Mouse (Mus musculus) ES-CJ7 (cell line): ENCODE results near the gene Mob3a.
"Not testable (repeated sequence)": the region's sequence is repeated elsewhere in the genome, so short reads cannot be mapped to it uniquely, and the experiment has no call there.

Source experiments
- DNase-seq: peaks from one replicate; pipeline ENCODE4 v3.0.0; 2011; ENCODE audit warnings: low read depth, low spot score

The Mob3a gene

GRCm38 (mm10) chr10:80663485-80664196 is 38.1 kb downstream of the Mob3a start:
- DNase-seq = no peak

GRCm38 (mm10) chr10:80661149-80661548 is 40.6 kb downstream of the Mob3a start:
- DNase-seq = peak; percentile 88

DNA sequence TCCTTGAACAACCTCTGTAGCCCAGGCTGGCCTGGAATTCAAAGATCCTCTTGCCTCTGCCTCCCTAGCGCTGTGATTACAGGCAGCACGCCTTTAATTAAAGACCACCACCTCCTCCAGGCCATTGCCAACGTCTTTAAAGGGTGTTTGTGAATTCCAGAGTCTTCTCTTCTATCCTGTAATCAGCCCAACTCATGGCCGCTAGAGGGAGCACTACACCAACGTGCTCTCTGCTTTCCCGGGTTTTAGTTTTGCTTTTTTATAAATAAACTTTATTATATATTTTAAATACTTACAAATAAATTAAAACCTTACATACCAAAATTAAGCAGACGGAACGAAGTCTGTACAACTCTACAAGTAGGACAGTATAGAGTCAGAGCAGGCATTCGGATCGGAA is 42.6 kb downstream of the Mob3a start:
- peak; percentile 68 for DNase-seq

GRCm38 (mm10) chr10:80658841-80659202 is 43.0 kb downstream of the Mob3a start:
- DNase-seq = peak; percentile 64

DNA sequence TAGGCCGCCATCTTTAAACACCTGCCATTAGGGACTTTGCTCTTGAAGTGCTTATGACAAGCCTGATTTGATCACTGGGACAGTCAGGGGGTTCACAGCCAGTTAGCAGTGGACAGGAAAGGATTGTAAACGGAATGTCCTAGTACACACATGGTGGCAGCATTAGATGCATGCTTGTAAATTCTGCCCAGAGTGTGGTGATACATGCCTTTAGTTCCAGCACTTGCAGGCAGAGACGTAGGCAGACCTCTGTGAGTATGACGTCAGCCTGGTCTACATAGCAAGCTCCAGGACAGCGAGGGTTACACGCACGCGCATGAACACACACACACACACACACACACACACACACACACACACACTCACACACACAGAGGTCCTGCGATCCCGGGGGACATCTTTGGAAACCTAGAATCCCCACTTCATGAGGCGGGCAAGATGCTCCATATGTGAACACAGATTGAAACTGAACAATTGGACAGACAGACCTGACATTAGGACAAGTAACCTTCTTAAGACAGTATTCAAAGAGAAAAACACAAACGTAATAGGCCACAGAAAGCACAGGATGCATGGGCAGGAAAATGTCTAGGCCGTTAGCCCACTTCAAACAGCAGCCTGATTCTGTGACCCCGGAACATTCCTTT is 43.5 kb downstream of the Mob3a start:
- DNase-seq = no peak

GRCm38 (mm10) chr10:80656863-80657623 is 44.7 kb downstream of the Mob3a start, which contains the start of gene Btbd2:
Gene Btbd2 (minus strand): TSS chr10:80657071.
- peak; percentile 76 for DNase-seq

GRCm38 (mm10) chr10:80656130-80656862 is 45.5 kb downstream of the Mob3a start:
- DNase-seq = peak; percentile 99

DNA sequence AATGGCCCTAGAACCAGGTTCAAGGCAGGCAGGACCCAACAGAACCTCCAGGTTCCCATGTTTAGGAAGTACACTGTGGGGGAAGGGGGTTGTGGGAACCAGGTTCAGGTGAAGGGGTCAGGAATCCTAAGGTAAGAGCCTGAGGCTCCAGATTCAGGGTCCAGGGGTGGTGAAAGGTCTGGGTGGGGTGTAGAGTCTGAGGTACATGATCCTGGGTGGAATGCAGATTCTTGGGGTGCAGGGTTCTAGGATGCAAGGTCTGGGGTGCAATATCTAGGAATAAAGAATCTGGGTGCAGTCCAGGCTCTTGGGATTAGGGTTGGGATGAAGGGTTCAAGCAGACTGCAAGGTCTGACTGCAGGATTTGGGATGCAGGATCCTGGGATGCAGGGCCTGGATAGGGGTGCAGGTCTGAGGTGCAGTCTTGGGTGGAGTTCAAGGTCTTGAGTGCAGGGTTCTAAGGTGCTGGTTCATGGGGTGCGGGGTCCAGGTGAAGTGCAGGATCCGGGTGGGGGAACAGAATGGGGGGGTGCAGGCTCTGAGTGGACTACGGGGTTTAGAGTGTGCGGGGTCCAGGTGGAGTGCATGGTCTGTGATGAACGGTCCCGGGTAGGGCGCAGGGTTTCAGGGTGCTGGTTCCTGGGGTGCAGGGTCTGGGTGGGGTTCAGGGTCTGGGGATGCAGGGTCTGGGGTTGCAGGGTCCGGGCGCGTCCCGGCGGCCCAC is 46.2 kb downstream of the Mob3a start:
- DNase-seq = no peak

DNA sequence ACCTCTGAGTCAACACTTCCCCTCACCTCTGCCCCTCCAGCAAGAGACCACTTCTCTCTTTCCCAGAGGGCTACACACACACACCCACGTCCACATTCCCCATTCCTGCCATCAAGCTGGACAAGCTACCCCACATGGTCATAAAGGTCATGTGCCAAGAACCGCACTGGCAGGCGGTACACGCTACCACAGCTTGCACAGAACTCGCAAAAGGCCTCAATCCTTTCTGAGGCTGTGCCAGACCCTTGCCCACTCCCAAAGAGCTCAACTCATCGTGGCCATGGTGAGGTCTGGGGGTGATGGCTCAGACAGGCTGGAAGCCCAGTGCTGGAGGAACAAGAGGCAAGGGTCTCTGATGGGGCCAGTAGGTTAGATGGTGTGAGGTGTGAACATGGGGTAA is 46.9 kb downstream of the Mob3a start:
- DNase-seq = no peak

DNA sequence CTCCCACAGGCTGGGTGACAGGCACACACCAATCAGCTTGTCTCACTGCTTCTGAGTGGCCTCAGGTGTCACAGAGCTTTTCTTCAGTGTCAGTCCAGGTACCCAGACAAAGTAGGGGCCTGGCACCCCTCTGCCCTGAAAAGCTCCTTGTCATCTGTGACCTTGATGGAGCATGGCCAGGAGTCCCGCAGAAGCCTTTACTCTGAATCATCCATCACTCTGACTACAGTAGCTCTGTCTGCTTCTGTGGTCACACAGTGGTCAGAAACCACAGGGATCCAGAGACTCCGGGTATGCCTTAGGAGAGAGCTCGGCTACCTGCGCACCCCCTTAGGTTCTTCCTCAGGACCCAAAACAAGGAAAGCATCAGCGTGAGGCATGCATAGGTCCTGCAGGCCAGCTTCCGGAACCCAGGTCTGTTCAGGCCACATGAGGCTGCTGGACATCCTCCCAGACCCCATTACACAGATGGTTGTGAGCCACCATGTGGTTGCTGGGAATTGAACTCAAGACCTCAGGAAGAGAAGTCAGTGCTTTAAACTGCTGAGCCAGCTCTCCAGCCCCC is 48.5 kb downstream of the Mob3a start:
- no peak for DNase-seq

DNA sequence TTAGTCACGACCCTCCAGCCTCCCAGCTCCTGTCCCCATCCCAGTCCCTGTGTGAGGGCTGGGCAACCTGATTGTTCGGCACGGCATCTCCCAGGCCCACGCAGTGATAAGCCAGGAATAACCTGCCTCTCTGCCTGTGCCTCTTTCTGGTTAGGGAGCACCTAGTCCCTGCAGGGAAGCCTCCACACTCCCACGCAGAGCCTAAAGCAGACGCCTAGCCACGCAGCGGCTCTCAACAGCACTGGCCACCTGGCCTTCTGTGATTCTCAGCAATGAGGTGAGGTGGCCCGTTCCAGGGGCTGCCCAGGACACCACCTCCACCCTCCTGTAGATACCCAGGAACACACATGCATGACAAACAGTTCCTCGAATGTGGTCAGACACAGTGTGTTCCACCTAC is 51.4 kb downstream of the Mob3a start:
- DNase-seq = no peak

- not testable (repeated sequence) for DNase-seq
These were observed 51.9 kb downstream of the Mob3a start for GRCm38 (mm10) chr10:80649910-80650309.

GRCm38 (mm10) chr10:80646936-80647335 is 54.8 kb downstream of the Mob3a start:
- DNase-seq = no peak

DNA sequence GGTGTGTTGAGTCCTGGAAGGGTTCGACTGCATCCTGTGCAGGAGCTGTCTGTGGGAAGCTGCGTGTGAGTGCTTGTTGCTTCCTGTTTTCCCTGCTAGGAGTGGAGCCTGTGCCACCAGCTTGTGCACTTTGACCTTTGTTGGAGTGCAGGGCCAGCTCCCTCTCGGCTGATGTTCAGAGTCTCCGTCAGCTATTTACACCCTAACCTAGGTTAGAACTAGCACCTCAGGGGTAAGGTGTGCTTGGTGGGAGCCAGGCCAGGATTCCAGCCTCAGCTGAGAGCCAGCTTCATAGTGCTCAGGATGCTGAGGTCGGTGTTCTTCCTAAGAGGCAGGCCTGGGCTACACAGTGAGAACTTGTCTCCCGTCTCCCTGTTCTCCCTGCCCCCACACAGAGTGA is 66.4 kb downstream of the Mob3a start:
- DNase-seq = no peak
